Mouse (Mus musculus) ES-CJ7 (cell line): ENCODE results near the gene Snx10.
"Not testable (repeated sequence)": the region's sequence is repeated elsewhere in the genome, so short reads cannot be mapped to it uniquely, and the experiment has no call there.

Source experiments
- DNase-seq: peaks from one replicate; pipeline ENCODE4 v3.0.0; 2011; ENCODE audit warnings: low read depth, low spot score

Snx10 gene

GRCm38 (mm10) chr6:51523807-51524320, at the start of gene Snx10:
Gene Snx10 (plus strand): TSS chr6:51523901.
- DNase-seq = peak; percentile 53

DNA sequence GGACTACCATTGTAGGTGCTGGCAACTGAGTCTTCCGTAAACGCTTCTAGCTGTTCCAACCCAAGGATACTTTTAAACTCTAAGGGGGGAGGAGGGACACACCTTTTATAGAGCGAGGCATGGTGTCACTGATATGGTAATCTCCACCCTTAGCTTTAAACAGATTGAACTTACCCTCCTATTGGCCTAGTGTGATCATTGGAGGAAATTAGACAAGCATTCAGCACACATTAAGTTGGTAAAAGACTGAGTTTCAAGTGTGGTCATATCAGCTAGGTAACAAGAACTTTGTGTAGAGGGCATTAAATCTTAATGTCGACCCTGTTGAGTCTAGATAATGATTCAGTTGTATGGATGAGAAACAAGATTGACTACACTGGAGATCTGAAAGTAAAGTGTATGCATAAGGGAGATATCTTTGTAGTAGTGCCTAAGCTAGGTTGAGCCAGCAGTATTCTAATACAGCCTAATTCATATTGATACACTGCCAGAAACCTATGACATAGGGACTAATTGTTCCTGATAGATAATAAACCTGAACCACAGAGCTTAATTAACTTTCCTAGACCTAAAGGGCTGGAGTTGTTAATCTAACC, 44.5 kb upstream of the Snx10 start:
- DNase-seq = no peak

GRCm38 (mm10) chr6:51481548-51481947, 42.2 kb upstream of the Snx10 start:
- no peak for DNase-seq

- DNase-seq = no peak
Observed at GRCm38 (mm10) chr6:51483861-51484260, 39.8 kb upstream of the Snx10 start.

DNA sequence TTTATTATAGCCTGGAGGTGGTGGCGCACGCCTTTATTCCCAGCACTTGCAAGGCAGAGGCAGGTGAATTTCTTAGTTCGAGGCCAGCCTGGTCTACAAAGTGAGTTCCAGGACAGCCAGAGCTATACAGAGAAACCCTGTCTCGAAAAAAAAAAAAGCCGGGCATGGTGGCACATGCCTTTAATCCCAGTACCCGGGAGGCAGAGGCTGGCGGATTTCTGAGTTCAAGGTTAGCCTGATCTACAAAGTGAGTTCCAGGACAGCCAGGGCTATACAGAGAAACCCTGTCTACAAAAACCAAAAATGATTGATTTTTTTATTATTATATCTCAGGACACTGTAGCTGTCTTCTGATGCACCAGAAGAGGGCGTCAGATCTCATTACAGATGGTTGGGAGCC, 39.1 kb upstream of the Snx10 start:
- DNase-seq = not testable (repeated sequence)

GRCm38 (mm10) chr6:51485646-51486045, 38.1 kb upstream of the Snx10 start:
- DNase-seq = peak; percentile 62

GRCm38 (mm10) chr6:51486076-51486710, 37.5 kb upstream of the Snx10 start:
- no peak for DNase-seq

DNA sequence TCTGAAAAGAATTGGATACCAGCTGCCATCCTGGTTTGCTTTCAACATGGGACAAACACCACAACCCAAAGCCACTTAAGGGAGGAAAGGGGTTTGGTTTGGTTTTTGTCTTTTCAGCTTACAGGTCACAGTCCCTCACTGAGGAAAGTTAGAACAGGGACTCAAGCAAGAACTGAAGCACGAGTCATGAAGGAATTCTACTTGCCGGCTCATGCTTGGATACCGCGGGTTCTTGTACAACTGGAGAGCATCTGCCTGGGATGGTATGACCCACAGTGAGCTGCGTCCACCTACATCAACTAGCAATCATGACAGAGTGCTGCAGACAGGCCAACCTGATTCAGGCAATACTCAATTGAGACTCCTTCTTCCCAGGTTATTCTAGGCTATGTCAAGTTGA, 37.0 kb upstream of the Snx10 start:
- DNase-seq = no peak

DNA sequence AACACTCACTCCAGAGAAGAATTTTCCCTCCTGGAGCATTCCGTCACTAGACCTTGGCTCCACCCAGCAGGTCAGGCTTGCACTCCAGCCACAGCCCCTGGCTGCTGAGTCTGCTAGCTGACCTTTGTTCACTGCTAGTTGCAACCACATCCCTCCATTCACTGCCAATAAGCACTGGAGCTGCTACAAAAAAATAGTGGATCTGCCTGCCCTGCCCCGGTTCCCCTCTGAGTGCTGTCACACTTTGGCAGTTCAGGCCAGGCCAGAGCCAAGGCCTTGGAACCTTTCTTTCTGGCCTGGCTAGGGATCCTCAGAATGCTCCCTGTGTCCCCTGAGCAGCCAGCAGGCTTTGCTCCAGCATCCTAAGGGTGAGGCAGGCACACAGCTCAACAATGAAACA, 33.9 kb upstream of the Snx10 start:
- peak; percentile 45 for DNase-seq

GRCm38 (mm10) chr6:51497321-51498111, 26.2 kb upstream of the Snx10 start:
- no peak for DNase-seq

DNA sequence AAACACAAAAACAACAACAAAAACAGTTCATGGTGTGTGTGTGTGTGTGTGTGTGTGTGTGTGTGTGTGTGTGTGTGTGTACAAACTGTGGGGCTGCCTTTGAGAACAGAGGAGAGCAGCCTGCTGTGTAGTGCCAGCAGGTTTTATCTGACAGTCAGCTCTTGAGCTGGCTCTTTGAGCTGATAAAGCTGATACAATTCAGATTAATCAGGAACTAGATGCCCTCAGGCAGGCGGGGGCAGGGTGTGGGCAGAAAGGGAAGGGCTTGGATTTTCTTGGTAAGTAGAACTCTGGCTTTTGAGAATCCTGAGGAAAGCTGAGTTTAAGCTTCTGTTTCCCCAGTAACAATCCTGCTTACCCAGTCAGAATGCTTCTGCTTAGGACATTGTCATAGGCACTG, 18.0 kb upstream of the Snx10 start:
- DNase-seq = no peak

GRCm38 (mm10) chr6:51507556-51507955, 16.1 kb upstream of the Snx10 start:
- DNase-seq = peak; percentile 71

DNA sequence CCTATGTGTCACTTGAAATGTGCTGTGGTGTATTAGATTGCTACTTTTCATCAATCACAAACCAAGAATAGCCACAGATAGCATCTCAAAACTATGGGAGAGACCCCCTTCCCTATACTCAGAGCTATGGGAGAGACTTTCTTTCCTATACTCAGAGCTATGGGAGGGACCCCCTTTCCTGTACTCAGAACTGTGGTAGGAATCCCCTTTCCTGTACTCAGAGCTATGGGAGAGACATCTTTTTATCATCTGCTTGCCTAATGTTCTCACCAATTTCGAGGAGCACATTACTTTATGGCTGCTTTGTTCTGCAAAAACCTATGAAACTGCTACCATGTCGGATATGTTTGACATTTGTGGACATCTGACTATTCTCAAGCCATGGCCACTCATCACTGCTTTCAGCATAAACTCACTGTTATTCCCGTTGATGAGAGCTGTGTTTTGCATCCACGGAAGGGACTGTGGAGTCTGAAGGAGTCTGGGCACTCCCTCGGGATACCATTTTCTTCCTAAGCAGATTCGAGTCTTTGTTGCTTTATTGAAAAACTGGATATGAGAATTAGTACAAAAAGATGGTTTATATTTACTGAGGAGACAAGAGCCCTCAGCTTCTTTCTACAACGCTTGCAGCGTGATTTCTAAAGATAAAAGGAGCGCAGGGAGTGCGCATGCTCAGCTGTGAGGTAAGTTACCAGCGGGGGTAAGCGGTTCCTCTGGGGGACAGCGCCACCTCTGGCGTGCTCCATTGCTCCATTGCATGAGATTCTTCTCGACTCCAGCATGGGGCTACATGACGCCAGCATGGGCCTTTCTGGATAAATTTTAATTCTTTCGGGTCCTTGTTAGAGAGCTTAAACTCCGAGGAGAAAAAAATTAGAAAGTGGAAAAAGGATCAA, 14.7 kb upstream of the Snx10 start:
- peak; percentile 93 for DNase-seq

DNA sequence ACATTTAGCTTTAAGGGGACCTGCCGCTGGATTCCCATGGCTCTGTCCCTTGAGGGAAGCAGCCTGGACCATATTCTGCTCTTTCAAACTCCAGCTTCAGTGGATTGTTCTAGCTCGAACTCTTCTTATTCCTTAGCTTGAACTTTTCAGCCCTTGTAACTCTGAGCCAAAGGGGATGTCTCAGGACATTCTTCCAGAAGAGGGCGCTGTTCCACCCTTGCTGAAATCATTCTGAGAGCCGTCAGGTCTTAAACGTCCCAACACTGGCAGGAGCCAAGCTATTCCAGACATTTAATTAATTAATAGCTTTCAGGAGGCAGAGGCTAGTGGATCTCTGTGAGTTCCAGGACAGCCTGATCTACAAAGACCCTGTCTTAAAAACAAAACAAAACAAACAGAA, 13.6 kb upstream of the Snx10 start:
- DNase-seq = peak; percentile 88

- peak; percentile 56 for DNase-seq
Observed at GRCm38 (mm10) chr6:51510946-51511345, 12.8 kb upstream of the Snx10 start.

DNA sequence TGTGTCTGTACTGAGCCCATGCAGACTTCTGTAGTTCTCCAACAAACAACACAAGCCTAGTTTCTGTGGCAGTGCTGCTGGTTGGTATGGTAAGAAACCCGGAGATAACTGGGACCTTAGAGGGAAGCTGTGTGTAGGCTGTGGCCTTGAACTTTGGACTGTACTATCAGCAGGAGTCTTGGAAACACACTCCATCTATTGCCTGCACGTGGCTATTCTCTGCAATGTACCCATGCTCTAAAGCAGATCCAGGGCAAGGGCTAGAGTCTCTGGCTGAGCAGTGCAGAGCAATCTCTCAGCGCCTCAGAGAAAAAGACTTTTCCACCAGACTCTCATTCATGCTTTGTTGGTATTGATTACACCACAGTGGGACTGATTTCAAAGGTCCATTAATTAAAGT, 10.0 kb upstream of the Snx10 start:
- no peak for DNase-seq

DNA sequence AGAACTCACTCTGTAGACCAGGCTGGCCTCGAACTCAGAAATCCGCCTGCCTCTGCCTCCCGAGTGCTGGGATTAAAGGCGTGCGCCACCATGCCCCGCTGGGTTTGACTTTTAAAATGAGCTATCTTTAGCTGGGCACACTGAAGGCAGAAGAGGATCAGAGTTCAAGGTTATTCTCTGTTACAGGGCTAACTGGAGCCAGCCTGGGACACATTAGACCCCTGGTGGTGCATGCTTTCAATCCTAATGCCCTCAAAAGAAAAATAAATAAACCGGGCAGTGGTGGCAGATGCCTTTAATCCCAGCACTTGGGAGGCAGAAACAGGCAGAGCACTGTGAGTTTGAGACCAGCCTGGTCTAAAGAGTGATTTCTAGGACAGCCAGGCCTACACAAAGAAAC, 8.8 kb upstream of the Snx10 start:
- DNase-seq = peak; percentile 67

DNA sequence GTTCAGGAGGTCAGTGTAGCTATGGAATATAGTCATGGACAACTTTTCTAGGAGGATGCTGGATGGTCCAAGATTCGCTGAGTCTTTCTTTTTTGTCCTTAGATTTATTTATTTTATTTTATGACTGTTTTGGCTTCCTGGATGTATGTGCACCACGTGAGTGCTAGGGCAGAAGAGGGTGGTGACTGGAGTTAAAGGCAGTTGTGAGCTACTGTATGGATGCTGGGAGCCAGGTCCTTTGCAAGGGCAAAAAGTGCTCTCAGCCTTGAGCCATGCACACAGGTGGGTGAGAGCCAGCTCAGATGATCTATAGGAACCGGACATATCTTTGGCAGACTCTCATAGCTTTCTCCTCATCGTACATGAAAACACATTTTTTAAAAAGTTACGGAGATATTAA, 391 bp upstream of the Snx10 start:
- DNase-seq = no peak

GRCm38 (mm10) chr6:51524321-51524931, 725 bp downstream of the Snx10 start:
- DNase-seq = peak; percentile 93

DNA sequence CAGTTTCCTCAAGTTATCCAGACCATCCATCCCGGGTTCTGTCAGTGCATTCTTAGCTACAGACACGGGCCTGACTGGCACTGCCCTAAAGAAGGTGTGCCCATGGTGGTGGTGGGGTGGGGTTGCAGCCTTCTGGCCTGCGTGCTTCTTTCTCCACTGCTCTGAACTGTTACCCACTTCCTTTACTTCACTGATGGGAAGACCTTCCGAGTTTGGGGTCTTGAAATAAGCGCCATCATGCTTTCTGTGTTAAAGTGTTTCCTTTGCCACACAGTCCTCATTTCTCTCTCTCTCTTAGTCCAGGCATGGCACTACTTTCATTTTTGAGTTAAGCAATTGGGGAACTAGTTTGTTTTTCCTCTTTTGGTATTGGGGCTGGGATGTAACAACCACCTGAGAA, 1.3 kb downstream of the Snx10 start:
- no peak for DNase-seq

- DNase-seq = no peak
Observed at GRCm38 (mm10) chr6:51529457-51529856, 5.8 kb downstream of the Snx10 start.
